Mouse (Mus musculus) urinary bladder, postnatal 0 days (tissue): ENCODE measurements around the gene Cpeb2. TPM values are rescaled to one million over a fixed set of nuclear protein-coding genes. Genes with fewer than 3 reads are reported as not detected.

ENCODE experiments used
- polyA plus RNA-seq: library from polyadenylated mRNA; unstranded; fragments of >200 nt; fragmentation: Nextera tagmentation; extraction: Ambion mirVana; gene quantifications from 2 replicates; pipeline ENCODE4 v1.2.1, GENCODE M21; 2015

Cpeb2 gene
- polyA plus RNA-seq = 13.8 and 15.6 TPM in 2 replicates

GRCm38 (mm10) chr5:43232480-43233315 is at the start of gene Cpeb2:
TSS of gene Cpeb2 (plus strand) at chr5:43233170.

